Mouse (Mus musculus) 416B (cell line): ENCODE measurements around the gene Cdk6.

ENCODE experiments used
- DNase-seq: peaks from one replicate; pipeline ENCODE4 v3.0.0; 2011; ENCODE audit warnings: low read depth

Cdk6 gene

DNA sequence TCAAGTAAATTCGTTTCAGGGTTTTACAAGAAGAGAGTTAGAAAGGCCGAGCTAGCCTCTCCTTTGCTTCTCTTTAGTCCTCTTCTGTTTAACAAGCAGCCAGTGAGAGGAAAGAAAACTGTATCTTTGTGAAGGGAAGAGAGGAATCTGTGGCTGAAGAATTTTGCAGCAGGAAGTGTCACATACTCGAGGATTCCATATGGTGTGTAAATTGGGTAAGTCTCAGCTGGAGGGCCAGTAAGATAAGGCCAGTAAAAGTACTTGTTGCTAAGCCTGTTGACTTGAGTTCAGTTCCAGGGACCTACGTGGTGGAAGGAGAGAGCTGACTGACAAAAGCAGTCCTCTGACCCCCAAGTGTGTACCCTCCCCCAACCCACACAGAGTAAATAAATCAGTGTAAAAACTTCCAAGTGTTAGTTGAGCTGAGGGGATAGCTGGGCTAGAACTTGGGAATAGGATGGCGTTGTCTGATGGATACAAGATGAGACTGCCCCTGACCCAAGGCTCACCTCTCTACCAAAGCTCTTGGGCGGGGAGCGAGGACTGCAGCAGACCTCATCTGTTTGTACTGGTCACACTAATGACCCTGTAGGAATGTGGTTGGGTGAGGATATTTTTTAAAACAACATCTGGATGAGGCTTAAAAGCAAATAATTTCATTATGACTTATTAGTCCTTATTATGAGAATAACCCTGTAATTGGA lies 145.4 kb downstream of the Cdk6 start:
- peak; percentile 57 for DNase-seq

DNA sequence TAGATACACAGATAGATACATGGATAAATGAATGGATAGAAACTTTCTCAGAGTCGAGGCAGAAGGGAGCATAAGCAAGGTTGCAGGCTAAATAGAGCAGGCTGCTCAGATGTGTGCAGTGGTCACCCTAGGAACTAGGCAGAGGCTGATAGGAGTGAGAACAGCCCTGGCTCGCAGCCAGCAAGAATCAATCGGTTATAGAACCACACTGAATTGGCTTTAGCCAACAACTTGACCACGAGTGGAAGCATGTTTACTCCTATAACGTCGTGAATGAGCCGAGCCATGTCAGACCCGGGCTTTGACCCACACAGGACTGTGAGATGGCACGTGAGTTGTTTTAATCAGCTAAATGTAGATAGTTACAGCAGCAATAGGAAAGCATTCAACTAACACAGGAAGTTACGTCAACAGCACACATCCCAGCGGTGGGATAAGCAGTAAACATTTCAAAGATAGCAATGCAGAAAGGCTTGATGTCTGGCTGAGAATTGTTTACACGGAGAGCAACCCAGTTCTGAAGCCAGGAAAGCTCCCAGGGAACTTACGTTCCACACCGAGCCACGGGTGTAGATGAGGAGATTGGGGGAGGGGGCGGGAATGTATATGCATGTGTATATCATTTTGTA lies 147.0 kb downstream of the Cdk6 start:
- DNase-seq, result no peak

DNA sequence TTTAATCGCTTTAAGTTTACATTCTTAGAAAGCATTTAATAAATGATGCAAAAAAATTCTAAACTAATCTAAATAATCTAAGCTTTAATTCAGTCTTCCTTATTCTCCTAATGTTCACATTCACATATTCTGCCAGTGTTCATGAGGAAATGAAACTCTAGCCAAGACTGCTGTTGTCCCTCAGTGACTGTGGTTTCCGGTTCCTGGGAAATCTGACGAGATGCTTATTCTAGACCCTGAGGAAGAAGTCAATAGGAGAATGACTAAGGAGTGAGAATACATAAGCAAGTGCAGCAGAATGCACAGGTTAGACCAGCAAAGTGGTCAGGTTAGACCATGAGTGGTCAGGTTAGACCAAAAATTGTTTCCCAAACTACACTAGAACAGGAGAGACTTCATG lies 149.1 kb downstream of the Cdk6 start:
- peak; percentile 56 for DNase-seq

DNA sequence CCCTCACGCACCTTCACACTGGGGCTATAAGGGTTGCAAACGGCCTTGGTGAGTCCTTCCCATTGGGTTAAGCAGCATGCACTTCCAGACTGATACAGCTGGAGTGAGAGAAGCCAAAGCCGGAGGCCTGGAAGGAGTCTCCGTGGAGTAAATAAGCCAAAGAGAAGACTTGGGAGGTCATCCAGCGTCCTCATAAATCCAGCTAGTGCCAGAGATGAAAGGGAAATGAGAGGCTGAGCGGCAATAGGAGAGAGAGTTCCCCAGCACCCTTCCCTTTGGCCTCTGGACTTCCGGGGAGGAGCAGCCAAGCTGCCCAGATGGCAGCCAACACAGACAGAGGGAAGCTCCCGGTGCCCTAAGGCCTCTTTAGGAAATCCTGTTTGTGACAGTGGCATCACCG lies 149.8 kb downstream of the Cdk6 start:
- DNase-seq, result no peak

DNA sequence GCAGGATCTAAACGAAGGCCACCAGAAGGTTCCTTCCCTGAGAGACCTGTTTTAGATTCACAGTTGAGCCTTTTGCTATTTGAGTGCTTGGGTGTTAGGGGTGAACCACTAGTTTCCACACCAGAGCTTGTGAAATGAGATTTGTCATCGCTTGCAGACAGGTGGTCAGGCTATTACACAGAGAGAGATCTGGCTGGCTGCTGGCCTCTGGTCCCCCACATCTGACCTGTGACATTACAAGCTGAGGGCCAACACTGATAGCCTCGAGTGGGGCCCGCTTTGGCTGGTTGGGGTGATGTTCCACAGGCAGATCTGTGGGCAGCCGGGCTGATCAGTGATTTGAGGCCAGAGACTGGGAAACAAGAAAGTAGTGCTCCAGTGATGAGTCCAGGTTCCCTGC lies 150.6 kb downstream of the Cdk6 start:
- DNase-seq, result peak; percentile 86

DNA sequence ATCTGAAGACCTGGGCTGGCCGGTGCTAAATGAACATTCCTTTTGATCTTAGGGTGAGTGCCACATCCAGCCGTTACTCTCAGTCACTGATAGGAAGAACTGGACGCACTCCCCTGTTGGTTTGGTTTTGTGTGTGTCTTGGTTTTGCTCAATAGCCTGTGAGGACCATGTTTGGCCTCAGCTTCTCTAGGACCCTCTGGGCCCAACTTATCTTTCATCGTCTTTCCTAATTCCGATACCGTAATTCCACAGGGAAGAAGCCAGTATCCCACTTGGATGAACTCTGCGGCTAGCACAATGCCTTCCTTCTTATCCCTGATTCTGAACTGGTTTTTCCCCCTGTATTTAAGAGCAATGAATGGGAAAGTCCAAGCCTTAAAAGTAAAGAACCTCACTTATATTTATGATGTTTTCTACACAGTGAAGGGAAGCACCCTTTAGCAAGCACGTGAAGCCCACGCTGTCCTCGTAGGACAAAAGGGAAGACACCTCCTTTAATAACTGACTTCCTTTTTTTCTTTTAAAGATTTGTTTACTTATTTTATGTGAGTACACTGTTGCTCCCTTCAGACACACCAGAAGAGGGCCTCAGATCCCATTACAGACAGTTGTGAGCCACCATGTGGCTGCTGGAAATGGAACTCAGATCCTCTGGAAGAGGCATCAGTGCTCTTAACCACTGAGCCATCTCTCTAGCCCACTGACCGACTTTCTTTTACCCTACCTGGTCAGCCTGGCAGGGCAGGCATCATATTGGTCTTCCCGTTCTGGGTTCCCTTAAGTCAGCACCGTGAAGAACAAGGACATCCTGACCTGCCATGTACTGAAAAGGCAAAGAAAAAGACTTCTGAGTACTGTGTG lies 151.7 kb downstream of the Cdk6 start:
- DNase-seq, result no peak

DNA sequence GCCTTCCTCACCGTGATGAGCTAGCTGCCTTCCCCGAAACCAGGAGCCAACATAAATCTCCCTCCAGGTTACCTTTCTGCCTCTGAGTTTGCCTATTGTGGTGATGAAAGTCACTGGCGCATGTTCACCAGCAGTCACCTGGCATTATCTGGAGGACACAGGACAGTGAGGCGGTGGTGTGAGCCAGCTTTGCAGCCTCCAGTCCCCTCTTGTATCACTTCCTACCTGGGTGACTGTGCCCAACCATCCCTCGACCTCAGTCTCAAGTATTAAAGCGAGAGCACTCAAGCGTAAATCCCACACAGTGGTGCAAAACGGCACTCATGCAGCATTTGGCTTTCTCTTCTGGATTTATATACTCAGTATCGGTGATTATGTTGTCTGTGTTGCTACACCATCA lies 152.7 kb downstream of the Cdk6 start:
- no peak for DNase-seq

DNA sequence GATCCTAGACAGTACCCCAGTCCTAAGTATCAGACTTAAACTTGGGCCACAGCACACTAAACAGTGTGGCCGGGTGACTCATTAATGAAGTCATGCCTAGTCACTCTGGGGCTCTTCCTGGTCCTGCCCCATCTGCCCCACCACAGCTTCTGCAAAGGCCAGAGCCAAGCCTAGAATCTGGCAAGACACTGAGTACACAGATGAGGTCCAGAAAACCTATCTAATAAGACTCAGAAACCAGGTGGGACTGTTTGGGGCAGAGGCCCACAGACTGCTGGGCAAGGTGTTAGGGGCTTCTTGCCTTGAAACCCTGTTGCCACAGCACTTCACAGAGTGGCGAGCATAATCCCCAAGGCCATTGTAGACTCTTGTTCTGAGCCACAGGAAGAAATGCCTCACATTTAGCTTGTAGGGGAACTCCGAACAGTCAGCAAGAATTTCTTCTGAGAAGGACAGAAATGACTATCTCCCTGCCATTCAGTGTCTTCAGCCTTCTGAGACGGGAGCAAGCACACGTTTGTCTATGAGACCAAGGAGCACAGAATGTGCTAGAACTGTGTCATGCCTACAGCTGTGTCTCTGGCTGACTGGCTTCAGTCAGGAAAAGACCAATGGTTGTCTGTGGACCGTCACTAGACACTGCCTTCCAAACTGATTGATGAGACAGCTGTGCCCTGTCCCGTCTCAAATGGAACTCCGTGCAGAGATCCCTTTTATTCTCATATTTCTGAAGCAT lies 153.3 kb downstream of the Cdk6 start:
- peak; percentile 96 for DNase-seq

DNA sequence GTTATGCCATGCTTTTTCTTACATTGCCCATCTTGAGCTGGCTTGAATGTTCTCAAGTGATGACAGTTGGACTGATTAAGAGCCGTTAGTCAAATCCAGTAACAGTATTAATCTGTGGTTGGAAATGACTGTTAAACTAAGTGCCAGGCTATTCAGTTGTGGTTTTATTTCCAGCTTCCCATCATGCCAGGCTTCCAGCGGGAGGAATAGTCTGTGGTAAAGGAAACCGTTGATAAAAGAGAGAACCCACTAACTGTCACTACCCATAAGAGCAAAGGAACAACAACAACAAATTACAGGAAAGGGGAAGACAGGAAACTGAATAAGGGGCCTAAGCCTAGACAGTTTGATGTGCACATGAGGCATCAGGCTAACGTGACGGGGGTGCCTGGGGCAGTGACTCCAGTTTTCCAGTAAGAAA lies 156.2 kb downstream of the Cdk6 start:
- peak; percentile 98 for DNase-seq

DNA sequence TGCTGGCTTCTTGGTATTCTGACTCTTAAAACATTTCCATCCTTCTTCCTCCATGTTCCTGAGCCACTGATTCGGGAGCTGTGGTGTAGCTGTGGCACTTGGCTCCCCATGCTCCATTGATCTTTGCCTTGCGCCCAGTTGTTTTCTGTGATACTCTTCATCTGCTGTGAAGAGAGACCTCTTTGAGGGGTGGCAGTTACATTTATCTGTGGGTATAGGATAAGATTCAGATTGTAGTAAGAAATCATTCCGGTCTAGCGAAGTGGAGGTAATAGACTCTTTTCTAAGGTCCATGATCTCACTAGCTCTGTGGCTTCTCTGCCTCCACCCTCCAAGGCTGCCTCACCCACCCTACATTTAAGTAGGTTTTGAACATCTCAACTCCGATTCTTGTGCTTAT lies 159.0 kb downstream of the Cdk6 start:
- no peak for DNase-seq

DNA sequence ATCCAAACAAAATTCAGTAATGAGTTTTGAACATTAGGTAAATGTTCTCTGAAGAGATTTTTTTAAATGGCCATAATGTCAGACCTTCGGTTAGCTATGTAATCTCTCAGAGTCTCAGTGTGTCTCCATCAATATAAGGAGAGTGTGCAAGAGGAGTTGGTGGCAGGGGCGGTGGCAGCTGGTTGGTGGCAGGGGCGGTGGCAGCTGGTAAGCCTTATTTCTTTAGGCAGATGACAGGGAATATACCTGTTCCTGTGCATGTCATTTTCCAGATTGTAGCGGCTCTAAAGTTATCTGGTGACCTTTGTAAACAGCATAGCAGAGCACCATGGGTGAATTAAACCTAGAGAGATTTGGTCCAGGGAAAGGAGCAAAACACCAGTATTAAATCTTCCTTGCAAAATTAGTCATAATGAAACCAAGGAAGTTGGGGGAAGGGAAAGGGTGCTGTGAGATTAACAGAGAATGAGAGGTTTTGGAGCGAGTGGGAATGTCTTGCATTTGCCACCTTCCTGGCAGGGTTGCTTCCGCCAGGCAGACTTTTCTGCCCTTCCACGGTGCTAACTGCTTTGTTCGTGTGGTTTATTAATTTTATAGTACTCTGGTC lies 159.8 kb downstream of the Cdk6 start:
- DNase-seq, result no peak

DNA sequence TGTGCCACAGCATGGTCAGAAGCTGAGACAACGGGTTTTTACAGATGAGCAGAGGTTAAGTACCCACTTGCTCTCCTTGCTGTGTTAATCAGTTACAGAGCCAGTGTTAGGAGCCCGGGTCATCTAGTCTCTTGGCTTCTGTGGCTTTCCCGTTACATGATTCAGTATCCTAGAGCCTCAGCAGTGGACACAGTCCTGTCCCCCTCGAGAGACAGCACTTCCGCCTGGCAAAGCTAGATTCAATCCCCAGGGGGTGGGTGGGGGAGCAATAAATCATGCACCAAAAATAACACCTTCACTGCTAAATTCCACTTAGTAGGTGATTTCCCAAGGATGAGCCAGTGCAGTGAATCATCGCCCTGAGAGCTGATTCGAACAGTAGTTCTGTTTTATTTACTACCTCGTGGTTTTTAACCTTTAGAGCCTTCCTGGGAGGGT lies 160.3 kb downstream of the Cdk6 start:
- peak; percentile 92 for DNase-seq

DNA sequence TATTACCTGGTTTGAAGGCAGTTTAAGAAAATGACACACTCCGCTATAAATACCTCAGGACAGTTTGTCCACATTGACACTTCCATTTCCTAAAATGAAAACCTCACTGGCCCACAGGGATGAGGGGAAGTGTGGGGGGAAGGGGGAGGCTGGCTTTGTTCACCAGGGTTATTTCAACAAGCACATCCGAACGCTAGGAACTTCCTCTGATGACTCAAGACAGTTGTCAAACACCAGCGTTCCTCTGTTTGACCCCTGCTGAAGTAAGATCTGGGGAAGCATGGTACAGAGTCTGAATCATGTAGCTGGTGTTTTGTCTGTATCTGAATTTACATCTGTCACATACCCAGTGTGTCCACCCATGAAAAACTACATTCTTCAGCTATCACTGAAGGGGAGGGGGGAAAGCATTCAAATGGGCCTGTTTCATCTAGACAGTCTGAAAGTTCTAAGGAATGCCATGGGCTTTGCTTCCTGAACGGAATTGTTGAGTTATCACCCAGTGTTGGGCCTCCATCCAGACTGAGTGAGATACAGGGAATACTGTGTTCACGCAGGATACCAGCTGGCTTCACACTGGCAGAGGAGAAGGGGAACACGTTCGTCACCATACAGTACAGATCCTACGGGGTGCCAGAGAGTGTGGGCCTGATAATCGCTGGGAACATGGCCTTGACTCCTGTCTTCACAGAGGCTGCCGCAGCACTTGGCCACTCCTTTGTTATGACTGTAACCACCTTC lies 161.5 kb downstream of the Cdk6 start:
- peak; percentile 98 for DNase-seq

DNA sequence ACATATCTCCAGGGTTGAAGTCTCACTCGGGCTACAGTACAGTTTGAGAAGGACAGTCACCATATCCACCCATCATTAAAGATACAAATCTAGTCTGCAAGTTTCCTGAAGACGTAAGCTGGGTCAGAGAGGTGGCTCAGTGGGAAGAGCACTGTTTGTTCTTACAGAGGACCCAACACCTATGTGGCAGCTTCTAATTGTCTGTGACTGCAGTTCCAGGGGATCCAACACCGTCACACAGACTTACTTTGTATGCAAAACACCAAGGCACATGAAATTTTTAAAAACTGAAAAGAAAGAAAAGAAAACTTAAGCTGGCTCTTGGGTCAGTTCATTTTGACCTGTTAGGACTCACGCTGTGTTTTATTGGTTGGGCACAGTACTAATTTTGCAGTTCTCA lies 162.1 kb downstream of the Cdk6 start:
- no peak for DNase-seq

DNA sequence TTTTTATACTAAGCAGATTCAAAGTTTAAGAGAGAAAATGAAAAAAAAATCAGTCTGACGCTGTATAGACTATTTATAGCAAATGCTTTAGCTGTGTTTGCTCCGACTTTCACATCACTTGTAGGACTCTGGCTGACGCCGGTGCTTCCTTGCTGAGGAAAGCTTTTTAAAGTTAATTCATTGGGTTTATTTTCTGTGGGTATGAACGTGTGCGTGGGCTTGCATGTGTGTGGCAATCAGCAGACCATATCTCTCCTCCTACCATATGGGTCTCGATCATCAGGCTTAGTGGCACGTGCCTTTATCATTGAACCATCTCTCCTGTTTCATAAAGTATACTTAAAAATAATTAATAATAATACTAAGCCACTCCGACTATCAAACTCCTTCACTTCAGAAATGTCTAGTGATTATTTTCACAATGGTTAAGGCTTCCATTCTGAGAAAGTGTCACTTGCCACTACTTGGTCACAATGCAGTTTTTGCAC lies 162.6 kb downstream of the Cdk6 start:
- DNase-seq, result no peak

DNA sequence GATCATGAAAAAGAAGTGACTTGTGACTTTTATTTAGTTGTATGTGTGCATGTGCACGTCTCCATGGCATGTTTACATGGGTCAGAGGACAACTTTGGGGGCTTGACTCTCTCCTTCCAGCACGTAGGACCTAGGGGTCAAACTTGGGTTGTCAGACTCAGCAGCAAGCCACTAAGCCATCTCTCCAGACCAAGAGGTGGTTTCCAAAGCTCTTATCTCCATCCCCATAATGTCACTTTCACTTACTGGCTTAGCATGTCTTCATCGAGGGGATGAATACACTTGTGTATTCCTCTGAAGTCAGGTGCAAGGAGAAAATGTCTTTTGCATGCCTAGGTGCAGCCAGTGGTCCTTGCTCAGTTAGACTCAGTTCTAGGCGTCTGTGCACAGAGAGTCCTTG lies 163.2 kb downstream of the Cdk6 start:
- no peak for DNase-seq

DNA sequence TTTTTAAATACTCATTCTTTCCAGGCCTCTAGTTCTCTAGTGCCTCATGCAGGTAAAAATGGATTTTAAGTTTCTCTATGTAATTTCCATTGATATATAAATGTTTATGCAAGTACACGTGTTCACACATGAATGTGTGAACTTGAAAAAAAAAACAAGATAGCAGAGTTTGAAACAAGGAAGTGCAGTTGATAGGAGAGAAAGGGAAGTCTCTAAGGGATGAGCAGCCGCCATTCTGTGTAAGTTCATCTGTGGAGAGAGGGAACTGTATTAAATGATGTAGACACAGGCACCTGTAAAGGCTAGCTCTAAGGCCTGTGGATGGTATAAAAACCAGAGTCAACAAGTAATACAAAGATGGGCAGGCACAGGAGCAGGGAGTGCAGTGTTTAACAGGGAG lies 164.3 kb downstream of the Cdk6 start:
- no peak for DNase-seq

DNA sequence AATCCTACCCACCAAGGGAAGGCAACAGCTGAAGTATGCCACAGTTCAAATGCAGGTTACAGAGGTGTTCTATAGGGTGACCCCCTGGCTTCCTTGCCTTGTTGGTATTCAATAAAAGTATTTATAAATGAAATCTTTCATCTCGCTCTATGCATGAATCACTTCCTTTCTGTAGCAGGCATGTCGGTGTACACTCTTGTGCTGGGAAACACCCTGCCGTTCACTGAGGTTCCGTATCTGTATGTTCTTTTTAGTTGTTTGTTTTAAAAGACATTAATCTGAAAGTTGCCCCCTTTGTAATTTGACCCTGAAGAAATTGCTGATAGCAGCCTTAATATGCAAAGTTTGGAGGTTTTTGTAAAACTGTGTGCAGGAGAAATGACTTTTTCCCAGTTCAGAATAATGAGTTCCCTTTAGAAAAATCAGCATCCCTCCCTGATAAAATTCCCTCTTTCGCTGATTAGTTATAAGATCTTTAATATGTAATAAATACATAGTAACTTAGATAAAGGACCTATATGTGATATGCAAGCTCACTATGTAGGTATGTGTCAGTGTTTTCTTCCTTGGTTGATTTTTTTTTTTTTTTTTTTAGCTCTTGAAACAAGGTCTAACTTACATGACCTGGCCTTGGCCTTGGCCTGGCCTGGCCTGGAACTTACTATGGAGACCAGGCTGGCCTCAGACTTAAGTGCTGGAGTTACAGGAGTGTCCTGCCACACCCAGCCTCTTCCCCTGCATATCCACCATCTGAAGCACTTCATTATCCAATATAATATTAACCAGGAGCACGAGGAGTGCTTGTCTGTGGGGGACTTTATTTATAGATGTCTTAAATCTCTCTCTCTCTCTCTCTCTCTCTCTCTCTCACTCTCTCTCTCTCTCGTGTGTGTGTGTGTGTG lies 167.4 kb downstream of the Cdk6 start:
- DNase-seq, result peak; percentile 74

DNA sequence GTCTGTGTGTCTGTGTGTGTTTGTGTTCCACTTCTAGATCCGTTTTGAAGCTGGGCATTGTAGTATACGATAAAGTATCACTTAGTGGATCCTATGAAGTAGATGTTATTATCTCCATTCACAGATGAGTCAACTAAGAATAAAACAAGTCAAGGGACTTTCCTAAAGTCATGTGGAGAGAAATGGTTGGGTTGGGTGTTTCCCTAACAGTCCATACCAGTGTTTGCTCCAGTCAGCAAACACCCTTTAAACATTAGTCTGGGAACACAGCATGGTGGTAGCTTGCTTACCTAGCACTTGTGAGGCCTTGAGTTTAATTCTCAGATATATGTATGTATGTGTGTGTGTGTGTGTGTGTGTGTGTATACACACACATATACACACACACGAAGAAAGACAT lies 168.2 kb downstream of the Cdk6 start:
- no peak for DNase-seq
